Mouse (Mus musculus) activated CD4-positive, CD25-positive, alpha-beta regulatory T cell, adult 4 months (primary cell): ENCODE data around the gene C330007P06Rik. TPM values are rescaled to one million over a fixed set of nuclear protein-coding genes. Genes with fewer than 3 reads are reported as not detected.

Experiments used
- ATAC-seq: one replicate; pipeline ENCODE4 v1.8.0; 2017
- polyA plus RNA-seq, 2 experiments: library from polyadenylated mRNA; unstranded; fragments of 100-300 nt; shearing (Covaris generic); gene quantifications; one replicate each; pipeline ENCODE4 v1.2.1; 2017

C330007P06Rik gene
- polyA plus RNA-seq, 2 experiments from 2014 or later: 27.3 to 30.0 TPM

- ATAC-seq: no peak
Measured at GRCm38 (mm10) chrX:36833397-36834084, 40.4 kb downstream of the C330007P06Rik start.

- ATAC-seq: no peak
Measured at GRCm38 (mm10) chrX:36831632-36832031, 42.3 kb downstream of the C330007P06Rik start.

- ATAC-seq: no peak
Measured at GRCm38 (mm10) chrX:36830271-36830670, 43.6 kb downstream of the C330007P06Rik start.

GRCm38 (mm10) chrX:36826873-36827272 lies 47.0 kb downstream of the C330007P06Rik start:
- no peak for ATAC-seq

GRCm38 (mm10) chrX:36825032-36825431 lies 48.9 kb downstream of the C330007P06Rik start:
- ATAC-seq: no peak

- ATAC-seq: no peak
Measured at GRCm38 (mm10) chrX:36823932-36824711, 49.8 kb downstream of the C330007P06Rik start.

- ATAC-seq: no peak
Measured at GRCm38 (mm10) chrX:36820201-36820600, 53.7 kb downstream of the C330007P06Rik start.

- no peak for ATAC-seq
Measured at GRCm38 (mm10) chrX:36819575-36819974, 54.3 kb downstream of the C330007P06Rik start.

- no peak for ATAC-seq
Measured at GRCm38 (mm10) chrX:36816953-36817441, 56.9 kb downstream of the C330007P06Rik start.

GRCm38 (mm10) chrX:36816368-36816899 lies 57.5 kb downstream of the C330007P06Rik start:
- ATAC-seq: no peak

GRCm38 (mm10) chrX:36815439-36815838 lies 58.5 kb downstream of the C330007P06Rik start:
- no peak for ATAC-seq

GRCm38 (mm10) chrX:36815022-36815421 lies 58.9 kb downstream of the C330007P06Rik start:
- ATAC-seq: no peak

GRCm38 (mm10) chrX:36814161-36814836 lies 59.6 kb downstream of the C330007P06Rik start:
- ATAC-seq: no peak

- ATAC-seq: no peak
Measured at GRCm38 (mm10) chrX:36811377-36811776, 62.5 kb downstream of the C330007P06Rik start.

- no peak for ATAC-seq
Measured at GRCm38 (mm10) chrX:36808318-36808683, 65.6 kb downstream of the C330007P06Rik start.

GRCm38 (mm10) chrX:36807360-36808317 lies 66.3 kb downstream of the C330007P06Rik start:
- ATAC-seq: peak; percentile 87

GRCm38 (mm10) chrX:36805466-36806235 lies 68.3 kb downstream of the C330007P06Rik start:
- no peak for ATAC-seq

GRCm38 (mm10) chrX:36804196-36804595 lies 69.7 kb downstream of the C330007P06Rik start:
- no peak for ATAC-seq

- ATAC-seq: no peak
Measured at GRCm38 (mm10) chrX:36803189-36803588, 70.7 kb downstream of the C330007P06Rik start.

- ATAC-seq: no peak
Measured at GRCm38 (mm10) chrX:36799131-36799879, 74.6 kb downstream of the C330007P06Rik start.
